9 mouse cellular contexts compared by ENCODE assay signal in genomic region chr3:95013699-95014427, GRCm38 (mm10). TPM values are rescaled to one million over a fixed set of nuclear protein-coding genes. Genes with fewer than 3 reads are reported as not detected.
DNase-seq lines count a peak whose midpoint lies in the region; ATAC-seq and TF ChIP-seq lines count a peak whose summit lies in the region.
"Had no signal": no experiment of that assay in that cellular context is flagged by ENCODE, and none has a peak within 500 bp of the region (broad histone marks: within the 10 kb centered on the region; RNA-seq: fewer than 3 reads in every experiment).

No protein-coding gene starts in this region.

- peak overlapping the region; percentile 89 for H3K4me2 ChIP-seq in intestine, postnatal 0 days (replicated peaks; ENCODE audit: low read depth)
- H3K4me2 ChIP-seq in midbrain, embryonic 15.5 days: peak overlapping the region; percentile 88

- no peak overlapping the region for H3K27ac ChIP-seq in ES-E14 (ENCODE audit: insufficient read depth, low read depth, low read length, poor library complexity, severe bottlenecking)
- H3K27ac ChIP-seq in embryonic fibroblast, embryonic 13.5 days (ENCODE audit: insufficient read depth, low read length): no peak overlapping the region
- H3K27ac ChIP-seq in intestine, postnatal 0 days (ENCODE audit: low read depth, low read length): peak overlapping the region; percentile 96
- H3K27ac ChIP-seq in midbrain, embryonic 15.5 days: no peak overlapping the region

- peaks cover 0 to 5% of the 10 kb centered on the region in 2 experiments; a peak in 1 of 4 replicates for H3K4me1 ChIP-seq in ES-E14 (ENCODE audit: control insufficient read depth in 2 of 2, insufficient read depth in 2 of 2, low read length in 2 of 2, poor library complexity in 1 of 2)
- 0 out of 2 replicates have a peak, but pooled peaks cover 3% of the 10 kb centered on the region for H3K4me1 ChIP-seq in embryonic fibroblast, embryonic 13.5 days (ENCODE audit: control insufficient read depth, insufficient read depth, low read length)
- peaks cover 4% of the 10 kb centered on the region; the same call in 1 of the 2 replicates for H3K4me1 ChIP-seq in intestine, postnatal 0 days (replicated peaks; ENCODE audit: control insufficient read depth, insufficient read depth, low read length)
- peaks cover 27% of the 10 kb centered on the region for H3K4me1 ChIP-seq in midbrain, embryonic 15.5 days

- DNase-seq in gastrocnemius, postnatal 25 days: peak; percentile 23
- no peak for DNase-seq in gastrocnemius, postnatal 4 days (ENCODE audit: low spot score in 2 of 2)
- DNase-seq in ES-E14 (ENCODE audit: low read depth, low spot score): no peak
- no peak for DNase-seq in ovary, adult 18-20 months (ENCODE audit: low spot score)
- DNase-seq in left cerebral cortex, postnatal 36 days (ENCODE audit: low spot score in 2 of 2): no peak

- peak overlapping the region; percentile 89 for H3K9ac ChIP-seq in ES-E14 (ENCODE audit: insufficient read depth, low read depth, low read length, poor library complexity, severe bottlenecking)
- H3K9ac ChIP-seq in intestine, postnatal 0 days (ENCODE audit: low read depth, low read length): peak overlapping the region; percentile 88
- H3K9ac ChIP-seq in midbrain, embryonic 15.5 days: peak overlapping the region; percentile 70

- ATAC-seq in intestine, postnatal 0 days: no peak
- ATAC-seq in midbrain, embryonic 15.5 days (replicated peaks): no peak
- ATAC-seq: Patski had no signal

- WGBS in intestine, postnatal 0 days: 18% methylated on average over 13 of the region's 13 CpGs
- whole genome bisulfite sequencing in midbrain, embryonic 15.5 days: 14% methylated on average over 13 of the region's 13 CpGs

- no peaks in the 10 kb centered on the region for H3K27me3 ChIP-seq in intestine, postnatal 0 days (replicated peaks; ENCODE audit: control insufficient read depth, insufficient read depth, low read length)
- no peaks in the 10 kb centered on the region for H3K27me3 ChIP-seq in midbrain, embryonic 15.5 days (replicated peaks)
- H3K27me3 ChIP-seq: Patski had no signal

- peaks cover 29% of the 10 kb centered on the region for H3K36me3 ChIP-seq in ES-E14 (ENCODE audit: control insufficient read depth, insufficient read depth, low read length, poor library complexity, severe bottlenecking)
- H3K36me3 ChIP-seq in intestine, postnatal 0 days (ENCODE audit: control insufficient read depth, insufficient read depth): peaks cover 31% of the 10 kb centered on the region
- H3K36me3 ChIP-seq in midbrain, embryonic 15.5 days (replicated peaks): peaks cover 31% of the 10 kb centered on the region; the same call in 1 of the 2 replicates

- intact Hi-C loops in left cerebral cortex, postnatal 36 days (cut with DNase I): no loop called here

- no peak for TF ChIP-seq POLR2A in embryonic fibroblast, embryonic 13.5 days (IDR thresholded peaks at IDR 0.05; ENCODE audit: low read depth, low read length)

- in situ Hi-C loops in ES-E14 (cut with MboI; ENCODE audit: low sequenced_read_pairs in 2 of 2, unreplicated experiment in 2 of 2): no loop called here

- no peaks in the 10 kb centered on the region for H3K9me3 ChIP-seq in ES-E14 (ENCODE audit: control insufficient read depth, insufficient read depth, low read depth, low read length)
- no peaks in the 10 kb centered on the region for H3K9me3 ChIP-seq in intestine, postnatal 0 days (ENCODE audit: control insufficient read depth)
- H3K9me3 ChIP-seq in midbrain, embryonic 15.5 days: no peaks in the 10 kb centered on the region

- TF ChIP-seq CTCF in embryonic fibroblast, embryonic 13.5 days (IDR thresholded peaks at IDR 0.05; ENCODE audit: borderline replicate concordance, insufficient read depth, low read length): no peak
- peak; percentile 49 for TF ChIP-seq CTCF in intestine, postnatal 0 days (IDR thresholded peaks at IDR 0.05; ENCODE audit: low read depth)

- H3K4me3 ChIP-seq in ES-E14 (ENCODE audit: insufficient read depth in 1 of 2, low read depth in 1 of 2, low read length in 2 of 2, poor library complexity in 1 of 2, severe bottlenecking in 1 of 2): peak overlapping the region; percentile 79 to 92
- H3K4me3 ChIP-seq in embryonic fibroblast, embryonic 13.5 days (ENCODE audit: insufficient read depth, low read length): peak overlapping the region; percentile 87
- peak overlapping the region; percentile 90 for H3K4me3 ChIP-seq in intestine, postnatal 0 days (ENCODE audit: low read depth, low read length)
- H3K4me3 ChIP-seq in midbrain, embryonic 15.5 days: peak overlapping the region; percentile 83

TF ChIP-seq in ES-E14, 5 proteins besides CTCF, POLR2A, EP300 and RAD21:
- no peak for TF ChIP-seq CHD2 (IDR thresholded peaks at IDR 0.05; ENCODE audit: low read depth, low read length)
- TF ChIP-seq ZNF384 (IDR thresholded peaks at IDR 0.05; ENCODE audit: low read depth, low read length): no peak
- no peak for TF ChIP-seq MAFK (IDR thresholded peaks at IDR 0.05; ENCODE audit: insufficient read depth, low read depth, low read length)
- no peak for TF ChIP-seq HCFC1 (IDR thresholded peaks at IDR 0.05; ENCODE audit: borderline replicate concordance, insufficient read depth, low read length)
- TF ChIP-seq ZC3H11A (IDR thresholded peaks at IDR 0.05; ENCODE audit: borderline replicate concordance, low read depth, low read length): no peak
TF ChIP-seq in ES-E14: peak in this region for 0.

RNA-seq across cellular contexts. Expression of gene Zfp687, which starts 1.4 kb away (rescaled TPM):
- total RNA-seq in gastrocnemius, postnatal 25 days (2021): 1 to 10 TPM; 8.4 to 8.9 TPM
- 10 to 100 TPM; 29.6 to 34.7 TPM for total RNA-seq in gastrocnemius, postnatal 4 days (2021)
- 19.8 and 20.6 TPM in 2 replicates for total RNA-seq in ES-E14 (2012; rRNA removed)
- polyA plus RNA-seq in embryonic fibroblast, embryonic 13.5 days (2011; ENCODE audit: insufficient read length, low read depth, missing spikeins): 18.4 and 20.2 TPM in 2 replicates
- polyA plus RNA-seq in intestine, postnatal 0 days (2015; fragmentation: Nextera tagmentation; extraction: Ambion mirVana): 8.7 and 9.7 TPM in 2 replicates
- 20.7 and 21.2 TPM in 2 replicates for polyA plus RNA-seq in midbrain, embryonic 15.5 days (2015; fragmentation: Nextera tagmentation; extraction: Ambion mirVana)
- total RNA-seq in left cerebral cortex, postnatal 36 days (2021): 10 to 100 TPM; 24.0 to 26.1 TPM

RNA-seq across cellular contexts. Expression of gene Psmd4, which starts 28.6 kb away (rescaled TPM):
- total RNA-seq in gastrocnemius, postnatal 25 days (2021): 100 to 1,000 TPM; 163 to 181 TPM
- total RNA-seq in gastrocnemius, postnatal 4 days (2021): 100 to 1,000 TPM; 175 to 200 TPM
- total RNA-seq in ES-E14 (2012; rRNA removed): 258 and 291 TPM in 2 replicates
- 234 and 248 TPM in 2 replicates for polyA plus RNA-seq in embryonic fibroblast, embryonic 13.5 days (2011; ENCODE audit: insufficient read length, low read depth, missing spikeins)
- 164 and 166 TPM in 2 replicates for polyA plus RNA-seq in intestine, postnatal 0 days (2015; fragmentation: Nextera tagmentation; extraction: Ambion mirVana)
- polyA plus RNA-seq in midbrain, embryonic 15.5 days (2015; fragmentation: Nextera tagmentation; extraction: Ambion mirVana): 277 and 284 TPM in 2 replicates
- total RNA-seq in left cerebral cortex, postnatal 36 days (2021): 100 to 1,000 TPM; 143 to 149 TPM

RNA-seq across cellular contexts. Expression of gene Pi4kb, which starts 39.3 kb away (rescaled TPM):
- 10 to 100 TPM; 20.2 to 23.8 TPM for total RNA-seq in gastrocnemius, postnatal 25 days (2021)
- total RNA-seq in gastrocnemius, postnatal 4 days (2021): 10 to 100 TPM; 47.5 to 49.3 TPM
- total RNA-seq in ES-E14 (2012; rRNA removed): 29.7 and 34.4 TPM in 2 replicates
- 32.1 and 35.9 TPM in 2 replicates for polyA plus RNA-seq in embryonic fibroblast, embryonic 13.5 days (2011; ENCODE audit: insufficient read length, low read depth, missing spikeins)
- polyA plus RNA-seq in intestine, postnatal 0 days (2015; fragmentation: Nextera tagmentation; extraction: Ambion mirVana): 10.5 and 11.6 TPM in 2 replicates
- 22.5 and 24.6 TPM in 2 replicates for polyA plus RNA-seq in midbrain, embryonic 15.5 days (2015; fragmentation: Nextera tagmentation; extraction: Ambion mirVana)
- total RNA-seq in left cerebral cortex, postnatal 36 days (2021): 10 to 100 TPM; 55.4 to 57.1 TPM

RNA-seq across cellular contexts. Expression of gene Rfx5, which starts 60.0 kb away (rescaled TPM):
- 1 to 10 TPM; 3.3 to 6.6 TPM for total RNA-seq in gastrocnemius, postnatal 25 days (2021)
- 10 to 100 TPM; 14.7 to 16.8 TPM for total RNA-seq in gastrocnemius, postnatal 4 days (2021)
- 6.1 and 9.0 TPM in 2 replicates for total RNA-seq in ES-E14 (2012; rRNA removed)
- polyA plus RNA-seq in embryonic fibroblast, embryonic 13.5 days (2011; ENCODE audit: insufficient read length, low read depth, missing spikeins): 22.6 and 24.2 TPM in 2 replicates
- 2.6 and 3.9 TPM in 2 replicates for polyA plus RNA-seq in intestine, postnatal 0 days (2015; fragmentation: Nextera tagmentation; extraction: Ambion mirVana)
- 6.5 and 7.0 TPM in 2 replicates for polyA plus RNA-seq in midbrain, embryonic 15.5 days (2015; fragmentation: Nextera tagmentation; extraction: Ambion mirVana)
- total RNA-seq in left cerebral cortex, postnatal 36 days (2021): 10 to 100 TPM; 20.6 to 24.4 TPM
